In genomic region chr1:4576957-4577356, GRCm38 (mm10) we compare ENCODE assay signal across 28 mouse cellular contexts.
"Had no signal": no experiment of that assay in that cellular context is flagged by ENCODE, and none has a peak within 500 bp of the region (broad histone marks: within the 10 kb centered on the region; RNA-seq: fewer than 3 reads in every experiment).

No protein-coding gene starts in this region.

- H3K36me3 ChIP-seq: embryonic facial prominence, embryonic 10.5 days; embryonic facial prominence, embryonic 12.5 days; embryonic facial prominence, embryonic 13.5 days; embryonic facial prominence, embryonic 15.5 days; forebrain, embryonic 10.5 days; forebrain, embryonic 12.5 days; forebrain, embryonic 15.5 days had no signal

- H3K27me3 ChIP-seq: embryonic facial prominence, embryonic 12.5 days; embryonic facial prominence, embryonic 13.5 days; embryonic facial prominence, embryonic 15.5 days; forebrain, embryonic 12.5 days; forebrain, embryonic 13.5 days; forebrain, embryonic 15.5 days had no signal

- DNase-seq: cerebellum, adult 18-20 months; cerebellum, adult 2 months; cerebellum, adult 8-10 months; cerebellum, adult 9-10 months; cerebellum, adult 9-11 months; cerebellum, postnatal 10 days; cerebellum, postnatal 14 days; cerebellum, postnatal 25 days; cerebellum, postnatal 36 days; embryo, embryonic 11 days; forebrain, postnatal 0 days; gastrocnemius, adult 2 months; gastrocnemius, postnatal 10 days; gastrocnemius, postnatal 14 days; gastrocnemius, postnatal 25 days; gastrocnemius, postnatal 36 days; heart, adult 11 months had no signal

- H3K9ac ChIP-seq: embryonic facial prominence, embryonic 12.5 days; embryonic facial prominence, embryonic 13.5 days; embryonic facial prominence, embryonic 15.5 days; forebrain, embryonic 12.5 days; forebrain, embryonic 13.5 days; forebrain, embryonic 15.5 days; forebrain, postnatal 0 days had no signal

- H3K4me1 ChIP-seq: embryonic facial prominence, embryonic 12.5 days; embryonic facial prominence, embryonic 13.5 days; embryonic facial prominence, embryonic 15.5 days; forebrain, embryonic 12.5 days; forebrain, embryonic 13.5 days had no signal

- H3K4me3 ChIP-seq: embryonic facial prominence, embryonic 10.5 days; embryonic facial prominence, embryonic 12.5 days; embryonic facial prominence, embryonic 13.5 days; embryonic facial prominence, embryonic 15.5 days; erythroblast, embryonic 14.5 days; forebrain, embryonic 10.5 days; forebrain, embryonic 12.5 days; forebrain, embryonic 13.5 days; forebrain, embryonic 15.5 days; gastrocnemius, adult 2 months had no signal

- ATAC-seq: forebrain, embryonic 13.5 days; forebrain, embryonic 14.5 days; forebrain, embryonic 15.5 days; forebrain, embryonic 16.5 days; forebrain, postnatal 0 days had no signal

- H3K9me3 ChIP-seq: embryonic facial prominence, embryonic 10.5 days; embryonic facial prominence, embryonic 12.5 days; embryonic facial prominence, embryonic 13.5 days; embryonic facial prominence, embryonic 15.5 days; forebrain, embryonic 10.5 days; forebrain, embryonic 12.5 days; forebrain, embryonic 13.5 days; forebrain, embryonic 15.5 days had no signal

- H3K4me2 ChIP-seq: embryonic facial prominence, embryonic 12.5 days; embryonic facial prominence, embryonic 13.5 days; embryonic facial prominence, embryonic 15.5 days; forebrain, embryonic 12.5 days; forebrain, embryonic 13.5 days; forebrain, embryonic 15.5 days had no signal

- H3K27ac ChIP-seq: embryonic facial prominence, embryonic 10.5 days; embryonic facial prominence, embryonic 12.5 days; embryonic facial prominence, embryonic 13.5 days; embryonic facial prominence, embryonic 15.5 days; forebrain, embryonic 10.5 days; forebrain, embryonic 12.5 days; forebrain, embryonic 13.5 days; forebrain, embryonic 15.5 days; gastrocnemius, adult 2 months had no signal
